Mouse (Mus musculus) olfactory bulb, adult 2 months (tissue): ENCODE data around the gene Spata13. TPM values are rescaled to one million over a fixed set of nuclear protein-coding genes. Genes with fewer than 3 reads are reported as not detected.

Experiments used
- H3K27ac ChIP-seq: fragments of 200-500 bp; 2 replicates; pipeline ENCODE4 v1.5.1; 2012; ENCODE audit warnings: low read depth, low read length; ENCODE audit not compliant: insufficient read depth
- H3K4me1 ChIP-seq: fragments of 200-500 bp; 2 replicates; pipeline ENCODE4 v1.6.1; 2012; ENCODE audit warnings: low read length; ENCODE audit not compliant: control insufficient read depth, insufficient read depth
- H3K4me3 ChIP-seq: fragments of 200-500 bp; 2 replicates; pipeline ENCODE4 v1.5.1; 2012; ENCODE audit warnings: mild to moderate bottlenecking, low read depth, low read length, moderate library complexity; ENCODE audit not compliant: insufficient read depth
- CTCF ChIP-seq: fragments of 200-500 bp; IDR thresholded peaks from 2 replicates; pipeline ENCODE4 v1.5.1; 2012; ENCODE audit warnings: low read depth, mild to moderate bottlenecking, low read length, moderate library complexity; ENCODE audit not compliant: insufficient read depth
- POLR2A ChIP-seq: fragments of 200-500 bp; IDR thresholded peaks from 2 replicates; pipeline ENCODE4 v1.6.1; 2012; ENCODE audit warnings: mild to moderate bottlenecking, low read depth, low read length, moderate library complexity; ENCODE audit not compliant: insufficient read depth
- WGBS: fragments of 180-500 bp; shearing (Covaris S2); methylation state at CpG from one replicate; pipeline ENCODE4 v1.1.7; 2018; 5-methylcytosine and 5-hydroxymethylcytosine counted together
- polyA plus RNA-seq: library from polyadenylated mRNA; stranded (reverse); fragments of >200 nt; gene quantifications from 2 replicates; pipeline ENCODE4 v1.2.4, GENCODE M21; 2012; ENCODE audit warnings: low replicate concordance; ENCODE audit not compliant: missing spikeins, insufficient read depth, insufficient read length

The Spata13 gene
- polyA plus RNA-seq, 1 experiment, result not detected

- TF ChIP-seq POLR2A (no peak), CTCF (no peak)
- 93% methylated on average over 6 of the region's 6 CpGs for WGBS
- H3K4me3 ChIP-seq, result no peak overlapping the region
- no peak overlapping the region for H3K27ac ChIP-seq
- peaks cover 8% of the 10 kb centered on the region for H3K4me1 ChIP-seq
Measured at GRCm38 (mm10) chr14:60745201-60745600, 111.4 kb downstream of the Spata13 start.

DNA sequence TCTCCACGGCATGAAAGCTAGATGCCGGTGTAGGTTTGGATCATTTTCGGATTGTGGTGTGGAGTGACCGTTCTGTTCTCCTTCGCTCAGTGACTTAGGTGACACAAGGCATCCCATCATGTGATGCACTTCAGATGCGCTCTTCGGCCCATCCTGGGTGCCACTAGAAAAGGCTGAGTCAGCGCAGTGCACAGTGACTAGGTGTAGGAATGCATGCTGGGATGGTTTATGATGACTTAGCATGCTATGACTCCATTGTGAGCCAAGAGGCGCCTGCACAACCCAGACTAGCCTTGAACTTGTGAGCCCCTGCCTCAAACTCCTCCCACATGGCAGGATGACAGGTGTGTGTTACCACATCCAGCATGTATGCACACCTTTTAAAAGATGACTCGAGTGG is 112.3 kb downstream of the Spata13 start:
- H3K27ac ChIP-seq, result no peak overlapping the region
- 96% methylated on average over 10 of the region's 10 CpGs for WGBS
- TF ChIP-seq CTCF (no peak), POLR2A (no peak)
- H3K4me3 ChIP-seq, result no peak overlapping the region
- peaks cover 8% of the 10 kb centered on the region for H3K4me1 ChIP-seq

GRCm38 (mm10) chr14:60747154-60747870 is 113.5 kb downstream of the Spata13 start:
- 90% methylated on average over 21 of the region's 21 CpGs for WGBS
- H3K4me1 ChIP-seq, result peaks cover 7% of the 10 kb centered on the region
- no peak overlapping the region for H3K27ac ChIP-seq
- TF ChIP-seq CTCF, result no peak
- no peak for TF ChIP-seq POLR2A
- no peak overlapping the region for H3K4me3 ChIP-seq

DNA sequence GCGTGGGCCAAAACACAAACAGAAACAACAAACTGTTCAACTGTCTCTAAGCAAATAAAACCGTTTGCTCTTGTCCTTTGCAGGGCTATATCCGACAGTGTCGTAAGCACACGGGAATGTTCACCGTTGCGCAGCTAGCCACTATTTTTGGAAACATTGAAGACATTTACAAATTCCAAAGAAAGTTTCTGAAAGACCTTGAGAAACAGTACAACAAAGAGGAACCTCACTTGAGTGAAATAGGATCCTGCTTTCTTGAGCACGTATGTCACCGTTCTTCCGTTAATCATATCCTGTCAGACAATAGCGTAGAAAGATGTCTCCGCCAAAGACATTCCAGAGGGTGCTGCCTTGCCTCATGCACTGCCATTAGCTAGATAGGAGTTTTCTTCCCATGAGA is 116.1 kb downstream of the Spata13 start:
- Histone ChIP-seq H3K4me3 (no peak overlapping the region), H3K27ac (no peak overlapping the region), H3K4me1 (peaks cover 8% of the 10 kb centered on the region)
- TF ChIP-seq POLR2A (no peak), CTCF (no peak)
- WGBS, result 84% methylated on average over 12 of the region's 12 CpGs

GRCm38 (mm10) chr14:60751581-60751980 is 117.8 kb downstream of the Spata13 start:
- Histone ChIP-seq H3K4me1 (peaks cover 8% of the 10 kb centered on the region), H3K27ac (no peak overlapping the region), H3K4me3 (no peak overlapping the region)
- 95% methylated on average over 16 of the region's 16 CpGs for WGBS
- no peak for TF ChIP-seq CTCF
- no peak for TF ChIP-seq POLR2A

DNA sequence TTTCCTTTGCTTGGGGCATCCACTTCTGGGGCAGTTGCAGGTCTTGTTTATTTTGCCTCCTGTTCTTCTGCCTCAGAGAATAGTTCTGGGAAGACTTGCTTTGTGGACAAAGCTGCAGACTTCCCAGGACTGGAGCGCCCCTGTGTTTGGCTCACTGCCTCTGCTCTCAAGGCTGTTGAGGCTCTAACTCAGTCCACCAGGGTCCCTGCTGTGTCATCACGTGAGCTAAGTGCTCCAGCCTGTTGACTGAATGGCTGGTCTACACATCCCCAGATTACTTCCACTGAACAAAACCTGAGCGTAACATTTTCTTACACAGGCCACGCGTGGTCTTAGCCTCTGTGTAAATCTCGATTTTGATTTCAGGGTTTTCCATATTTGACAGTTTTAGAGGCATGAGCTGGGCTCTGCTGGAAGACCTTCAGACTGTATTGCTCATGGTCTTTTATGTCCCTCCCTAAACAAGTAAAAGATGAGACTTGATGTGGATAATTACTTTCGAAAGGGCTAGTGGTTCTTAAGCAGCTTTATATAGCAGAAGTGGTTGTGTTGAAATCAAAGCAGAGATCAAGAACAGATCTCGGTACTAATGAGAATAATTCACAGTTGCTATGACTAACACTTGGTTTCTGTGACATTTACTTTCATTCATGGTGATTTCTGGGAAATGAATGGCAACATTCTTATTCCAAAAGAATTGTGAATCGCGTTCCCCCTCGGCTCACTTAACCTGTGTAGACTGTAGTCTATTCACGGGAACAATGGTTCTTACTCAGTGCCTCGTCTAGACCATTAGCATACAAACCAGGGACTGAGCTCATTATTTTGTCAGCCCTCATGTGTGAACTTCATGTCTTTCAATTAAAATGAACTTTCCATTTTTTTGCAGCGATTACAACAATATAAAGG is 119.3 kb downstream of the Spata13 start:
- WGBS, result 52% methylated on average over 14 of the region's 14 CpGs
- H3K4me1 ChIP-seq, result peaks cover 5% of the 10 kb centered on the region; the same call in 1 of the 2 replicates
- TF ChIP-seq CTCF, result no peak
- no peak for TF ChIP-seq POLR2A
- no peak overlapping the region for H3K4me3 ChIP-seq
- H3K27ac ChIP-seq, result no peak overlapping the region

DNA sequence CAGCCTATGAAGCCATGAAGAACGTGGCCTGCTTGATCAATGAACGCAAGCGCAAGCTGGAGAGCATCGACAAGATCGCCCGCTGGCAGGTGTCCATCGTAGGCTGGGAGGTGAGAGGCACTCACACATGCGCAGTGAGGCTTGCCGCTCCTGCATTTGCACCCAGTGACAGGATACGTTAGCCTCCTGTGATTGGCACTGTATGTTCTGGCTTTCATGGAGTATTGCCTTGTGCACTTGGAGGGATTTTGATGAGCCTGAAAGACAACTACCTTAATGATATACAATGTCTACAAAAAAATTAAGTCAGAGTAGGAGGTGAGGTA is 120.0 kb downstream of the Spata13 start:
- WGBS, result 42% methylated on average over 10 of the region's 10 CpGs
- no peak overlapping the region for H3K4me3 ChIP-seq
- TF ChIP-seq POLR2A (no peak), CTCF (no peak)
- H3K4me1 ChIP-seq, result peaks cover 5% of the 10 kb centered on the region; the same call in 1 of the 2 replicates
- H3K27ac ChIP-seq, result no peak overlapping the region

DNA sequence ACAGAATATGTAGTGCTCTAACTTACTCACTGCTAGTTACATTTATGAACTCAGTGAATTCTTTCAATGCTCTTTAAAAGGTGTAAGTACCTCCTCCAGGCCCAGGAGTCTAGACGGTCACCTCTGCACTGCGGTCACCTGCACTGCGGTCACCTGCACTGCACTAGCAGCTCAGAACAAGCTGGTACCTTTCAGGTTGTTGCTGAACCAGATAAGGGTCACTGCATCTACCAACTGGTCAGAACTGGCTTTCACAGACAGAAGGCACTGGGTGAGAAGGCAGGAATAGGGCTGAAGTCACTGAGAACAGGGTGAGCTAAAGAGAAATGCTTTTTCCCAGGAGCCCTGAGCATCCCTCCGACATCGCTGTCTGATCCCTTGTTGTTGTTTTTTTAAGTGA is 120.9 kb downstream of the Spata13 start:
- 98% methylated on average over 5 of the region's 5 CpGs for WGBS

GRCm38 (mm10) chr14:60756271-60756670 is 122.5 kb downstream of the Spata13 start:
- peaks cover 5% of the 10 kb centered on the region; the same call in 1 of the 2 replicates for H3K4me1 ChIP-seq
- no peak overlapping the region for H3K4me3 ChIP-seq
- WGBS, result 93% methylated on average over 15 of the region's 15 CpGs
- TF ChIP-seq CTCF, result no peak
- no peak for TF ChIP-seq POLR2A
- H3K27ac ChIP-seq, result no peak overlapping the region

More for the DNA sequence above, 120.9 kb downstream of the Spata13 start:
- no peak for TF ChIP-seq CTCF
- no peak for TF ChIP-seq POLR2A
- H3K27ac ChIP-seq, result no peak overlapping the region
- H3K4me3 ChIP-seq, result no peak overlapping the region
- peaks cover 5% of the 10 kb centered on the region; the same call in 1 of the 2 replicates for H3K4me1 ChIP-seq
